Mouse (Mus musculus) small intestine, adult 2 months (tissue): ENCODE results near the gene Lce1g. TPM values are rescaled to one million over a fixed set of nuclear protein-coding genes. Genes with fewer than 3 reads are reported as not detected.

Source experiments
- H3K27ac ChIP-seq: fragments of 200-500 bp; 2 replicates; pipeline ENCODE4 v1.5.1; 2012; ENCODE audit warnings: low read depth, low read length, control low read depth, inconsistent platforms; ENCODE audit not compliant: insufficient read depth
- H3K27me3 ChIP-seq: fragments of 200-500 bp; 2 replicates; pipeline ENCODE4 v1.6.1; 2012; ENCODE audit warnings: mild to moderate bottlenecking, moderate library complexity, low read length, inconsistent platforms; ENCODE audit not compliant: control insufficient read depth, insufficient read depth
- H3K36me3 ChIP-seq: fragments of 200-500 bp; 2 replicates; pipeline ENCODE4 v1.6.1; 2012; ENCODE audit warnings: mild to moderate bottlenecking, low read length, control low read depth, inconsistent platforms; ENCODE audit not compliant: control insufficient read depth, insufficient read depth
- H3K4me1 ChIP-seq: fragments of 200-500 bp; 2 replicates; pipeline ENCODE4 v1.6.1; 2012; ENCODE audit warnings: low read length, inconsistent platforms, mixed read lengths; ENCODE audit not compliant: control insufficient read depth, insufficient read depth, insufficient read length
- H3K4me3 ChIP-seq: fragments of 200-500 bp; 2 replicates; pipeline ENCODE4 v1.5.1; 2012; ENCODE audit warnings: low read depth, mild to moderate bottlenecking, control low read depth, inconsistent platforms, low read length, moderate library complexity
- CTCF ChIP-seq: fragments of 200-500 bp; IDR thresholded peaks from 2 replicates; pipeline ENCODE4 v1.5.1; 2012; ENCODE audit warnings: low read depth, mild to moderate bottlenecking, control low read depth, inconsistent platforms, low read length, moderate library complexity, mixed read lengths; ENCODE audit not compliant: insufficient replicate concordance, insufficient read length; ENCODE audit errors: extremely low read depth
- POLR2A ChIP-seq: fragments of 200-500 bp; IDR thresholded peaks from 2 replicates; pipeline ENCODE4 v1.6.1; 2012; ENCODE audit warnings: low read depth, mild to moderate bottlenecking, control low read depth, inconsistent platforms, low read length, moderate library complexity
- WGBS: fragments of 180-500 bp; shearing (Covaris S2); methylation state at CpG from one replicate; pipeline ENCODE4 v1.1.7; 2018; 5-methylcytosine and 5-hydroxymethylcytosine counted together
- polyA plus RNA-seq: library from polyadenylated mRNA; depleted of rRNA; stranded (reverse); fragments of >200 nt; gene quantifications from 2 replicates; pipeline ENCODE4 v1.2.3, GENCODE M21; 2012; rRNA removed

The Lce1g gene
- polyA plus RNA-seq, 1 experiment = not detected

- H3K27ac ChIP-seq = no peak overlapping the region
- no peaks in the 10 kb centered on the region for H3K27me3 ChIP-seq
- no peak for TF ChIP-seq POLR2A
- no peak for TF ChIP-seq CTCF
- no peaks in the 10 kb centered on the region for H3K36me3 ChIP-seq
- no peaks in the 10 kb centered on the region for H3K4me1 ChIP-seq
- H3K4me3 ChIP-seq = no peak overlapping the region
- WGBS = 80% methylated on average over 5 of the region's 5 CpGs
These were observed 29.5 kb downstream of the Lce1g start for GRCm38 (mm10) chr3:92722631-92723030.

DNA sequence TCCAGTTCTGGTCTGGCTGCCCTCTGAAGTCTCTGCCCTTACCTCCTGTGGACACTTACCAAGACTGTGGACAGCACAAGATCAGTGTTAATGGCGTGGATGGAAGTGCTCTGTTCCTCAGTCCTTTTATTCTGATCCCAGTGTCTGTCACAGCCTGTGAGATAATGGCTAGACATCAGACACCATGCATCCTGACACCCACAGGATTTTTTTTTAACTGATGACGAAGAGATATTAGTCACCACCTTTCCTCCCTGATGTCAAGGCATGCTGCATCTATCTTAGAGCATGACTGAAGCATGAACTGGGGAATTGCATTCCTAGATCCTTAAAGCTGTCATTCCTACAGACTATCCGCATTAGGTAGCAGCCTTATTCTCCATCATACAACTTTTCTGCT, 31.9 kb downstream of the Lce1g start, which contains the start of gene Lce1f:
Gene Lce1f, minus strand, starts transcription at position 101 of the 400 bp plus-strand sequence.
- WGBS = 61% methylated on average over 3 of the region's 3 CpGs
- no peaks in the 10 kb centered on the region for H3K27me3 ChIP-seq
- no peaks in the 10 kb centered on the region for H3K36me3 ChIP-seq
- no peak within 1 kb of the TSS for H3K4me3 ChIP-seq
- H3K4me1 ChIP-seq = no peaks in the 10 kb centered on the region
- H3K27ac ChIP-seq = no peak within 1 kb of the TSS
- TF ChIP-seq CTCF (no peak), POLR2A (no peak)

DNA sequence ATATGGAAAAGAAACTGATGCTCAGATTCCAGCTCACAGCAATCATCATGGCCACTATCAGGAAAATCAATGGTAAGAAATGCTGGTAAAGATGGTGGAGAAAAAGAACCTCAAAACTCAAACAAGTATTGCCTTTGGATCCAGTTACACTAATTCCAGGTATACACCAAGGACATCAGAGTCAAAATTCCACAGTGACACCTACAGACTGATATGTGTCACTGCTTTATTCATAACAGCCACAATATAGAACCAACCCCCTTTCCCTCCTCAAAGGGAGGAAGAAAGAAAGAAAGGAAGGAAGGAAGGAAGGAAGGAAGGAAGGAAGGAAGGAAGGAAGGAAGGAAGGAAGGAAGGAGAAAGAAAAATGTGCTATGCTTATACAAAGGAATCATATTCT, 37.0 kb downstream of the Lce1g start:
- TF ChIP-seq CTCF = no peak
- TF ChIP-seq POLR2A = no peak
- H3K36me3 ChIP-seq = no peaks in the 10 kb centered on the region
- no peaks in the 10 kb centered on the region for H3K27me3 ChIP-seq

GRCm38 (mm10) chr3:92708974-92709373, 43.2 kb downstream of the Lce1g start, which contains the start of gene Lce1e:
Lce1e (minus strand) TSS chr3:92709074.
- no peaks in the 10 kb centered on the region for H3K27me3 ChIP-seq
- no peak within 1 kb of the TSS for H3K4me3 ChIP-seq
- TF ChIP-seq CTCF = no peak
- TF ChIP-seq POLR2A = no peak
- H3K27ac ChIP-seq = no peak within 1 kb of the TSS
- no peaks in the 10 kb centered on the region for H3K4me1 ChIP-seq
- no peaks in the 10 kb centered on the region for H3K36me3 ChIP-seq
- 76% methylated on average over 2 of the region's 2 CpGs for WGBS

More for the DNA sequence above, 37.0 kb downstream of the Lce1g start:
- H3K27ac ChIP-seq = no peak overlapping the region
- H3K4me3 ChIP-seq = no peak overlapping the region
- no peaks in the 10 kb centered on the region for H3K4me1 ChIP-seq

Other genes with a start within 250 kb of the Lce1g start
- gene 2310046K23Rik, start 217.8 kb downstream of the Lce1g start, polyA plus RNA-seq = not detected in 2 replicates
- gene Ivl, start 178.6 kb downstream of the Lce1g start, polyA plus RNA-seq = 0.34 TPM in 1 of 2 replicates, not detected in the other
- gene Smcp, start 163.3 kb downstream of the Lce1g start, polyA plus RNA-seq = 0.62 TPM in 1 of 2 replicates, not detected in the other
- gene 2210017I01Rik, start 144.8 kb downstream of the Lce1g start, polyA plus RNA-seq = not detected in 2 replicates
- gene Lce6a, start 130.7 kb downstream of the Lce1g start, polyA plus RNA-seq = not detected in 2 replicates
- gene Lce1a1, start 104.0 kb downstream of the Lce1g start, polyA plus RNA-seq = not detected in 2 replicates
- gene Lce1b, start 95.4 kb downstream of the Lce1g start, polyA plus RNA-seq = not detected in 2 replicates
- not detected in 2 replicates for gene Lce1a2, start 82.0 kb downstream of the Lce1g start, polyA plus RNA-seq
- gene Lce1c, start 73.1 kb downstream of the Lce1g start, polyA plus RNA-seq = not detected in 2 replicates
- not detected in 2 replicates for gene Lce1d, start 65.1 kb downstream of the Lce1g start, polyA plus RNA-seq
- not detected in 2 replicates for gene Lce1e, start 43.3 kb downstream of the Lce1g start, polyA plus RNA-seq
- gene Lce1f, start 32.0 kb downstream of the Lce1g start, polyA plus RNA-seq = not detected in 2 replicates
- not detected in 2 replicates for gene Gm38119, start 13.2 kb downstream of the Lce1g start, polyA plus RNA-seq
- not detected in 2 replicates for gene Lce1h, start 12.7 kb upstream of the Lce1g start, polyA plus RNA-seq
- gene Lce1i, start 26.6 kb upstream of the Lce1g start, polyA plus RNA-seq = not detected in 2 replicates
- gene Lce1j, start 38.2 kb upstream of the Lce1g start, polyA plus RNA-seq = not detected in 2 replicates
- not detected in 2 replicates for gene Lce1k, start 55.6 kb upstream of the Lce1g start, polyA plus RNA-seq
- gene Kprp, start 74.9 kb upstream of the Lce1g start, polyA plus RNA-seq = not detected in 2 replicates
- not detected in 2 replicates for gene Lce1l, start 98.9 kb upstream of the Lce1g start, polyA plus RNA-seq
- not detected in 2 replicates for gene 2310050C09Rik, start 117.9 kb upstream of the Lce1g start, polyA plus RNA-seq
- not detected in 2 replicates for gene Lce3a, start 173.9 kb upstream of the Lce1g start, polyA plus RNA-seq
- not detected in 2 replicates for gene Lce3b, start 180.6 kb upstream of the Lce1g start, polyA plus RNA-seq
- not detected in 2 replicates for gene Lce3c, start 192.1 kb upstream of the Lce1g start, polyA plus RNA-seq
- not detected in 2 replicates for gene Lce3d, start 205.1 kb upstream of the Lce1g start, polyA plus RNA-seq
- not detected in 2 replicates for gene Lce3e, start 214.7 kb upstream of the Lce1g start, polyA plus RNA-seq
- gene Lce3f, start 239.9 kb upstream of the Lce1g start, polyA plus RNA-seq = 0.63 TPM in 1 of 2 replicates, not detected in the other